Mouse (Mus musculus) liver, postnatal 0 days (tissue): ENCODE measurements around the gene Slc25a24.
A peak's percentile ranks its signal among the peaks of the same experiment; 100 is the strongest.

ENCODE experiments used
- CTCF ChIP-seq: sonication (generic); IDR thresholded peaks from 2 replicates; pipeline ENCODE4 v1.5.1; 2016; ENCODE audit warnings: antibody characterized with exemption, low read depth
- EP300 ChIP-seq: IDR thresholded peaks from 2 replicates; pipeline ENCODE4 v1.6.1; 2016; ENCODE audit warnings: antibody characterized with exemption, low read depth, mild to moderate bottlenecking

DNA sequence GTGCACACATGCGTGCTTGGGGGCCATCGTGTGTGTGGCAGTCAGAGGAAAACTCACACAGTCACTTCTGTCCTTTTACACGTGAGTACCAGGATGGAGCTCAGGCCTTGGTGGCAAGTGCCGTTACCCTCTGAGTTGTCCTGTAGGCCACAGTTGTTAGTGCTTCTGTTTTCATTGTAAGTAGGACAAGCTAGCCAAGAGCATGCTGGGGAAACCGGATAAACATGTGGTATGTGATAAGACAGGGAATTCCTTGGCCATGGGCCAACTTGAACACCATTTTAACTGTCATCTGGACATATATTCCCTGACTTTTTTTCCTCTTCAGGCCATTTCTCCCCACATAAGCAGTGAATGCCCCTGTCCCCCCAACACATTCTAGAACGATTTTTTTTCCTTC lies 2.6 kb downstream of the Slc25a24 start:
- TF ChIP-seq CTCF (no peak), EP300 (peak; percentile 79)
